Mouse (Mus musculus) heart, adult 10 weeks (tissue): ENCODE measurements around the gene Pianp. TPM values are rescaled to one million over a fixed set of nuclear protein-coding genes. Genes with fewer than 3 reads are reported as not detected.

Source experiments
- polyA plus RNA-seq: library from polyadenylated mRNA; stranded (reverse); fragments of 350-450 nt; fragmentation: Illumina TruSeq; extraction: RNeasy Lipid Tissue Mini Kit (QIAGEN cat#74804); gene quantifications from one replicate; pipeline ENCODE4 v1.2.3, GENCODE M21; 2014; ENCODE audit warnings: low read depth, low replicate concordance

The Pianp gene
- 0.86 TPM for polyA plus RNA-seq

DNA sequence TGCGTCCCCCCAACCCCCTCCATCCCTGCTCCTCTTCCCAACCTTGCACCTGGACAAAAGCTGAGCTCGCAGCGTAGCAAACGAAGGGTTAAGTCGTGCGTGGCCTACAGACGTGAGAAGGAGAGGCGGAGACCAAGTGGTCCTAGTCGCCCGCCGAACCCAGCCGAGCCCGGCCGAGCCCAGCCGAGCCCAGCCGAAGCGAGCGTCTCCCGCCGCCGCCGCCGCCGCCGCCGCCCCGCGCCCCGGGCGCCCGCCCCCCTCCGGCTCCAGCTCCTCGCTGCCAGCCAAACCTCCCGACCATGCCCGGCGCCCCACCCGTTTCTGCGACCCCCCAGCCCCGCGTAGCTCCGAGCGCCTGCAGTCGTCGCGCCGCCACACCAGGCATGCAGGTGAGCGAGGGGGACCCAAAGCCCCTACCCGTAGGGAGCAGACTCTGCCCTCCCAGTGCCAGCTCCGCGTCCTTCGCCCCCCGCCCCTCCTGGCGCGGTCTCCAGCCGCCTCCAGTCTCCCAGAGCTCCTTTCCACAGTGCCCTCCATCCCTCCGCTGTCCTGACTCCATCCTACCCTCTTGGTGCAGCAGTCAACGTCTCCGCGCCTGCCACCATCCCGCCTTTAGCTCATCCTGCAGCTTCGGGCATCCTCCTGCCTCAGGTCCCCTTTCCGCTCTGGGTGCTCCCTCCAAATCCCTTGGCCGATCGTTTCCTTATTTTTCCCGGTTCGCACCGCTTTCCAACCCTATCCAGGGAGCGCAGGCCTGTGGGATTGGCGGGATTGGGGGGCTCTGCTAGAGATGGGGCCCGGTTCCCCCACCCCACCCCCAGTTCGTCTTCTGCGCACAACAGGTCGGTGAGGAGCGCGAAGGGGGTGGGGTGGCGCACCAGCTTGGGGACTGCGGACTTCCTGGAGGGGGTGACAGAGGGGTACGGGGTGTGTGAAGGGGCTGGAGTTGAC is at the start of gene Pianp:
Gene Pianp, plus strand, starts transcription at position 144 of the 951 bp plus-strand sequence.

GRCm38 (mm10) chr6:124965088-124965719 is 31.3 kb upstream of the Pianp start, which contains the start of gene Cops7a:
Cops7a (minus strand) TSS chr6:124965538.

GRCm38 (mm10) chr6:125009129-125009180 is 12.5 kb downstream of the Pianp start, which contains the start of gene Zfp384:
Zfp384 (plus strand) TSS chr6:125009145.

DNA sequence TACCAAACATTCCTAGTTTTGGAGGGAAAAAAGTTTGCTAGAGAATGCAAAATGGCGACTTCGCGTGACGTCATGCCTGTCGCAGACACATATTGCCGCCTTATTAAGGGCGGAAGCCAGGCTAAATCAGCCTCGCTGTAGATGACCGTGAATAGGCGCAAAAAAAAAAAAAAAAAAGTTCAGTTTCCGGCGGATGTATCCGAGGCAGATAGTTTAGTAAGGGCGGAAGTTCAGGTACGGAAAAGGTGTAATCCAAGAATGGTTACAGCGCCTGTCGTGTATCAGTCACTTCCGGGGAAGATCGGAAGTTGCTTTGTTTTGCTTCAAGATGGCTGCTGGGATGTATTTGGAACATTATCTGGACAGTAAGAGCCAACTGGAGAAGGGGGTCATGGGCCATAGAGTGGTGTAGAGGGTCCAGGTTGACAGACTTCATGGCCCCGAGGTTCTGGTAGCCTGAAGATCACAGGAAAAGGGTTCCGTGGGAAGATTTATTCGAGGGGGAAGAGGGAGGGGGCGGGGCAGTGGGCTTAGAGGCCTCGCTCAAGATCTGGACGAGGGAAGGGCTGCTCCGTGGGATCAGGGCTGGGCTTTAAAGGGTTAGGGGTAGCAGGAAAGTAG is 43.1 kb downstream of the Pianp start, which contains the start of gene Ing4:
Gene Ing4, plus strand, starts transcription at position 228 of the 621 bp plus-strand sequence.

GRCm38 (mm10) chr6:125049678-125050077 is 53.2 kb downstream of the Pianp start, which contains the start of gene Acrbp:
Acrbp (plus strand) TSS chr6:125049689.

Other genes starting within 250 kb of the Pianp start
- not detected for gene Gm45234, start 240.7 kb upstream of the Pianp start, polyA plus RNA-seq
- gene Atn1, start 240.2 kb upstream of the Pianp start, polyA plus RNA-seq, result 24.6 TPM
- 1.6 TPM for gene Eno2, start 227.0 kb upstream of the Pianp start, polyA plus RNA-seq
- gene Lrrc23, start 217.0 kb upstream of the Pianp start, polyA plus RNA-seq, result 2.5 TPM
- 3.0 TPM for gene Spsb2, start 188.0 kb upstream of the Pianp start, polyA plus RNA-seq
- 811 TPM for gene Tpi1, start 182.4 kb upstream of the Pianp start, polyA plus RNA-seq
- gene Usp5, start 167.2 kb upstream of the Pianp start, polyA plus RNA-seq, result 65.2 TPM
- 0.58 TPM for gene Cdca3, start 167.1 kb upstream of the Pianp start, polyA plus RNA-seq
- gene Gnb3, start 156.4 kb upstream of the Pianp start, polyA plus RNA-seq, result 11.1 TPM
- gene P3h3, start 138.9 kb upstream of the Pianp start, polyA plus RNA-seq, result 17.8 TPM
- gene Gpr162, start 132.7 kb upstream of the Pianp start, polyA plus RNA-seq, result 1.1 TPM
- gene Cd4, start 108.5 kb upstream of the Pianp start, polyA plus RNA-seq, result 0.42 TPM
- gene Lag3, start 85.0 kb upstream of the Pianp start, polyA plus RNA-seq, result 1.6 TPM
- 217 TPM for gene Ptms, start 76.6 kb upstream of the Pianp start, polyA plus RNA-seq
- 190 TPM for gene Mlf2, start 65.3 kb upstream of the Pianp start, polyA plus RNA-seq
- 103 TPM for gene Cops7a, start 31.2 kb upstream of the Pianp start, polyA plus RNA-seq
- gene Zfp384, start 12.5 kb downstream of the Pianp start, polyA plus RNA-seq, result 26.3 TPM
- 36.6 TPM for gene Ing4, start 43.1 kb downstream of the Pianp start, polyA plus RNA-seq
- gene Acrbp, start 53.0 kb downstream of the Pianp start, polyA plus RNA-seq, result 9.2 TPM
- not detected for gene Lpar5, start 71.2 kb downstream of the Pianp start, polyA plus RNA-seq
- gene Chd4, start 99.3 kb downstream of the Pianp start, polyA plus RNA-seq, result 86.4 TPM
- 16.6 TPM for gene Nop2, start 135.2 kb downstream of the Pianp start, polyA plus RNA-seq
- gene Iffo1, start 148.5 kb downstream of the Pianp start, polyA plus RNA-seq, result 14.3 TPM
- 4,016 TPM for gene Gapdh, start 169.8 kb downstream of the Pianp start, polyA plus RNA-seq
- 18.6 TPM for gene Ncapd2, start 195.0 kb downstream of the Pianp start, polyA plus RNA-seq
- gene Mrpl51, start 195.1 kb downstream of the Pianp start, polyA plus RNA-seq, result 266 TPM
- gene Vamp1, start 218.9 kb downstream of the Pianp start, polyA plus RNA-seq, result 10.0 TPM
- 6.8 TPM for gene Tapbpl, start 235.2 kb downstream of the Pianp start, polyA plus RNA-seq
- not detected for gene Cd27, start 240.3 kb downstream of the Pianp start, polyA plus RNA-seq